Mouse (Mus musculus) kidney, embryonic 16.5 days (tissue): ENCODE results near the gene Ttc3. TPM values are rescaled to one million over a fixed set of nuclear protein-coding genes. Genes with fewer than 3 reads are reported as not detected.
"Not testable (repeated sequence)": the region's sequence is repeated elsewhere in the genome, so short reads cannot be mapped to it uniquely, and the experiment has no call there.

Experiments used
- ATAC-seq: fragments of 200-750 bp; cut with Nextera tagmentation; 2 replicates; pipeline ENCODE4 v1.8.0; 2017; ENCODE audit warnings: moderate TSS enrichment; ENCODE audit not compliant: low FRiP score, low TSS enrichment
- H3K27ac ChIP-seq: fragments of 300-500 bp; sonication (generic); 2 replicates; pipeline ENCODE4 v1.5.1; 2014; ENCODE audit warnings: low read length
- H3K27me3 ChIP-seq: fragments of 300-500 bp; sonication (generic); 2 replicates; pipeline ENCODE4 v1.6.1; 2014; ENCODE audit warnings: low read length, control low read depth, mixed read lengths; ENCODE audit not compliant: insufficient read depth
- H3K36me3 ChIP-seq: fragments of 300-500 bp; sonication (generic); 2 replicates; pipeline ENCODE4 v1.6.1; 2014; ENCODE audit warnings: low read length, control low read depth, mixed read lengths; ENCODE audit not compliant: insufficient read depth
- H3K4me1 ChIP-seq: fragments of 300-500 bp; sonication (generic); 2 replicates; pipeline ENCODE4 v1.6.1; 2014; ENCODE audit warnings: low read length, control low read depth, mixed read lengths; ENCODE audit not compliant: insufficient read depth
- H3K4me2 ChIP-seq: fragments of 300-500 bp; sonication (generic); replicated peaks from 2 replicates; pipeline ENCODE4 v1.6.1; 2014; ENCODE audit warnings: low read depth, low read length
- H3K4me3 ChIP-seq: fragments of 300-500 bp; sonication (generic); 2 replicates; pipeline ENCODE4 v1.5.1; 2014; ENCODE audit warnings: mild to moderate bottlenecking, low read length
- H3K9ac ChIP-seq: fragments of 300-500 bp; sonication (generic); replicated peaks from 2 replicates; pipeline ENCODE4 v1.6.1; 2014; ENCODE audit warnings: low read length
- H3K9me3 ChIP-seq: fragments of 300-500 bp; sonication (generic); 2 replicates; pipeline ENCODE4 v1.6.1; 2016; ENCODE audit warnings: low read length, control low read depth
- WGBS: fragments of 180-500 bp; shearing (Covaris S2); extraction: QIAGEN DNeasy Blood & Tissue Kit; methylation state at CpG from one replicate; pipeline ENCODE4 v1.1.7; 2014; 5-methylcytosine and 5-hydroxymethylcytosine counted together
- polyA plus RNA-seq: library from polyadenylated mRNA; unstranded; fragments of >200 nt; fragmentation: Nextera tagmentation; extraction: Ambion mirVana; gene quantifications from 2 replicates; pipeline ENCODE4 v1.2.1, GENCODE M21; 2015

The Ttc3 gene
- polyA plus RNA-seq, 1 experiment from 2014 or later = 201 TPM

GRCm38 (mm10) chr16:94473086-94473822 lies 102.8 kb downstream of the Ttc3 start:
- Histone ChIP-seq H3K27me3 (no peaks in the 10 kb centered on the region), H3K9ac (no peak overlapping the region), H3K4me3 (no peak overlapping the region), H3K4me2 (no peak overlapping the region), H3K4me1 (no peaks in the 10 kb centered on the region), H3K27ac (no peak overlapping the region), H3K9me3 (no peaks in the 10 kb centered on the region), H3K36me3 (peaks cover 27% of the 10 kb centered on the region)
- ATAC-seq = no peak
- 85% methylated on average over 11 of the region's 11 CpGs for WGBS

- H3K4me3 ChIP-seq = no peak overlapping the region
- H3K4me1 ChIP-seq = no peaks in the 10 kb centered on the region
- no peak overlapping the region for H3K4me2 ChIP-seq
- WGBS = 79% methylated on average over 11 of the region's 11 CpGs
- H3K36me3 ChIP-seq = no peaks in the 10 kb centered on the region
- no peaks in the 10 kb centered on the region for H3K27me3 ChIP-seq
- ATAC-seq = no peak
- H3K27ac ChIP-seq = no peak overlapping the region
- H3K9ac ChIP-seq = no peak overlapping the region
- no peaks in the 10 kb centered on the region for H3K9me3 ChIP-seq
These were observed 114.5 kb downstream of the Ttc3 start for GRCm38 (mm10) chr16:94484752-94485535.

- H3K36me3 ChIP-seq = no peaks in the 10 kb centered on the region
- H3K9me3 ChIP-seq = no peaks in the 10 kb centered on the region
- H3K4me2 ChIP-seq = no peak overlapping the region
- no peak for ATAC-seq
- no peak overlapping the region for H3K4me3 ChIP-seq
- no peak overlapping the region for H3K9ac ChIP-seq
- WGBS = 70% methylated on average over 5 of the region's 5 CpGs
- no peak overlapping the region for H3K27ac ChIP-seq
- no peaks in the 10 kb centered on the region for H3K27me3 ChIP-seq
- no peaks in the 10 kb centered on the region for H3K4me1 ChIP-seq
These were observed 116.9 kb downstream of the Ttc3 start for GRCm38 (mm10) chr16:94487341-94487740.

- 91% methylated on average over 5 of the region's 5 CpGs for WGBS
- Histone ChIP-seq H3K4me3 (no peak overlapping the region), H3K4me2 (no peak overlapping the region), H3K27ac (no peak overlapping the region), H3K27me3 (no peaks in the 10 kb centered on the region), H3K36me3 (no peaks in the 10 kb centered on the region), H3K9ac (no peak overlapping the region), H3K9me3 (no peaks in the 10 kb centered on the region), H3K4me1 (no peaks in the 10 kb centered on the region)
- no peak for ATAC-seq
These were observed 118.9 kb downstream of the Ttc3 start for GRCm38 (mm10) chr16:94489326-94489725.

- not testable (repeated sequence) for H3K4me1 ChIP-seq, H3K4me3 ChIP-seq, H3K27me3 ChIP-seq, H3K9ac ChIP-seq, H3K4me2 ChIP-seq, ATAC-seq, H3K9me3 ChIP-seq, H3K27ac ChIP-seq
- H3K36me3 ChIP-seq = peaks cover 46% of the 10 kb centered on the region
- WGBS = 93% methylated on average over 7 of the region's 7 CpGs
These were observed 126.8 kb downstream of the Ttc3 start for GRCm38 (mm10) chr16:94497176-94497575.

GRCm38 (mm10) chr16:94497911-94498310 lies 127.5 kb downstream of the Ttc3 start:
- peaks cover 48% of the 10 kb centered on the region for H3K36me3 ChIP-seq
- H3K27me3 ChIP-seq = no peaks in the 10 kb centered on the region
- WGBS = 83% methylated on average over 5 of the region's 5 CpGs
- no peaks in the 10 kb centered on the region for H3K4me1 ChIP-seq
- H3K9ac ChIP-seq = no peak overlapping the region
- H3K9me3 ChIP-seq = no peaks in the 10 kb centered on the region
- H3K4me3 ChIP-seq = no peak overlapping the region
- no peak; the same call in 1 of the 2 replicates for ATAC-seq
- no peak overlapping the region for H3K4me2 ChIP-seq
- no peak overlapping the region for H3K27ac ChIP-seq

- Histone ChIP-seq H3K4me2 (no peak overlapping the region), H3K27ac (no peak overlapping the region), H3K9me3 (no peaks in the 10 kb centered on the region), H3K4me3 (no peak overlapping the region), H3K27me3 (no peaks in the 10 kb centered on the region), H3K4me1 (no peaks in the 10 kb centered on the region), H3K36me3 (peaks cover 56% of the 10 kb centered on the region), H3K9ac (no peak overlapping the region)
- ATAC-seq = no peak
- WGBS = 96% methylated on average over 5 of the region's 5 CpGs
These were observed 133.8 kb downstream of the Ttc3 start for GRCm38 (mm10) chr16:94504192-94504591.

GRCm38 (mm10) chr16:94507071-94507470 lies 136.7 kb downstream of the Ttc3 start:
- no peaks in the 10 kb centered on the region for H3K27me3 ChIP-seq
- no peak overlapping the region for H3K4me2 ChIP-seq
- no peaks in the 10 kb centered on the region for H3K4me1 ChIP-seq
- no peak overlapping the region for H3K9ac ChIP-seq
- H3K27ac ChIP-seq = no peak overlapping the region
- WGBS = 91% methylated on average over 2 of the region's 2 CpGs
- no peak for ATAC-seq
- no peaks in the 10 kb centered on the region for H3K9me3 ChIP-seq
- H3K4me3 ChIP-seq = no peak overlapping the region
- H3K36me3 ChIP-seq = peaks cover 53% of the 10 kb centered on the region

GRCm38 (mm10) chr16:94508769-94509168 lies 138.4 kb downstream of the Ttc3 start:
- H3K9me3 ChIP-seq = no peaks in the 10 kb centered on the region
- peaks cover 47% of the 10 kb centered on the region for H3K36me3 ChIP-seq
- H3K4me2 ChIP-seq = no peak overlapping the region
- no peaks in the 10 kb centered on the region for H3K4me1 ChIP-seq
- no peak overlapping the region for H3K27ac ChIP-seq
- H3K9ac ChIP-seq = no peak overlapping the region
- WGBS = 86% methylated on average over 8 of the region's 8 CpGs
- ATAC-seq = no peak
- no peak overlapping the region for H3K4me3 ChIP-seq
- no peaks in the 10 kb centered on the region for H3K27me3 ChIP-seq

GRCm38 (mm10) chr16:94509983-94510382 lies 139.6 kb downstream of the Ttc3 start:
- no peak overlapping the region for H3K4me3 ChIP-seq
- peaks cover 34% of the 10 kb centered on the region for H3K36me3 ChIP-seq
- WGBS = 68% methylated on average over 2 of the region's 2 CpGs
- H3K27ac ChIP-seq = no peak overlapping the region
- no peak overlapping the region for H3K9ac ChIP-seq
- H3K4me1 ChIP-seq = no peaks in the 10 kb centered on the region
- no peak for ATAC-seq
- no peak overlapping the region for H3K4me2 ChIP-seq
- H3K27me3 ChIP-seq = no peaks in the 10 kb centered on the region
- H3K9me3 ChIP-seq = no peaks in the 10 kb centered on the region
